Mouse (Mus musculus): Measurements from ENCODE around the gene Cluh. TPM values are rescaled to one million over a fixed set of nuclear protein-coding genes. Genes with fewer than 3 reads are reported as not detected.
A peak's percentile ranks its signal among the peaks of the same experiment; 100 is the strongest.

Cluh gene
- polyA plus RNA-seq, 1 experiment from 2014 or later, result 18.1 TPM

GRCm38 (mm10) chr11:74637971-74638790 is 11.1 kb upstream of the Cluh start:
- Histone ChIP-seq H3K27me3 (ENCODE audit: control insufficient read depth, insufficient read depth, low read depth, low read length) (no peaks in the 10 kb centered on the region; the same call in 1 of the 2 replicates), H3K4me1 (ENCODE audit: control insufficient read depth, insufficient read depth, low read length) (peaks cover 17% of the 10 kb centered on the region), H3K36me3 (ENCODE audit: control insufficient read depth, insufficient read depth, low read length) (no peaks in the 10 kb centered on the region), H3K4me2 (ENCODE audit: low read length) (peak overlapping the region; percentile 92), H3K9me3 (replicated peaks; ENCODE audit: control insufficient read depth, low read length, poor library complexity, severe bottlenecking) (no peaks in the 10 kb centered on the region), H3K9ac (ENCODE audit: low read depth, low read length) (peak overlapping the region; percentile 95), H3K4me3 (ENCODE audit: low read depth, low read length) (peak overlapping the region; percentile 58), H3K27ac (ENCODE audit: low read length) (peak overlapping the region; percentile 95)
- WGBS, result under 1% methylated on average over 82 of the region's 86 CpGs
- peak; percentile 86 for ATAC-seq

GRCm38 (mm10) chr11:74638791-74639411 is 10.4 kb upstream of the Cluh start:
- Histone ChIP-seq H3K27me3 (ENCODE audit: control insufficient read depth, insufficient read depth, low read depth, low read length) (no peaks in the 10 kb centered on the region; the same call in 1 of the 2 replicates), H3K9me3 (replicated peaks; ENCODE audit: control insufficient read depth, low read length, poor library complexity, severe bottlenecking) (no peaks in the 10 kb centered on the region), H3K27ac (ENCODE audit: low read length) (peak overlapping the region; percentile 95), H3K9ac (ENCODE audit: low read depth, low read length) (peak overlapping the region; percentile 95), H3K4me1 (ENCODE audit: control insufficient read depth, insufficient read depth, low read length) (peaks cover 17% of the 10 kb centered on the region), H3K36me3 (ENCODE audit: control insufficient read depth, insufficient read depth, low read length) (no peaks in the 10 kb centered on the region), H3K4me3 (ENCODE audit: low read depth, low read length) (peak overlapping the region; percentile 58), H3K4me2 (ENCODE audit: low read length) (peak overlapping the region; percentile 92)
- peak; percentile 59 for ATAC-seq
- WGBS, result 7% methylated on average over 9 of the region's 9 CpGs

- Histone ChIP-seq H3K4me1 (ENCODE audit: control insufficient read depth, insufficient read depth, low read length) (peaks cover 17% of the 10 kb centered on the region), H3K4me2 (ENCODE audit: low read length) (no peak overlapping the region), H3K4me3 (ENCODE audit: low read depth, low read length) (no peak overlapping the region), H3K27me3 (ENCODE audit: control insufficient read depth, insufficient read depth, low read depth, low read length) (no peaks in the 10 kb centered on the region; the same call in 1 of the 2 replicates), H3K27ac (ENCODE audit: low read length) (no peak overlapping the region), H3K36me3 (ENCODE audit: control insufficient read depth, insufficient read depth, low read length) (no peaks in the 10 kb centered on the region), H3K9ac (ENCODE audit: low read depth, low read length) (no peak overlapping the region), H3K9me3 (replicated peaks; ENCODE audit: control insufficient read depth, low read length, poor library complexity, severe bottlenecking) (no peaks in the 10 kb centered on the region)
- no peak for ATAC-seq
- 71% methylated on average over 1 of the region's 1 CpGs for WGBS
These were observed 9.7 kb upstream of the Cluh start for GRCm38 (mm10) chr11:74639628-74640027.

- Histone ChIP-seq H3K9me3 (replicated peaks; ENCODE audit: control insufficient read depth, low read length, poor library complexity, severe bottlenecking) (no peaks in the 10 kb centered on the region), H3K27ac (ENCODE audit: low read length) (no peak overlapping the region), H3K4me1 (ENCODE audit: control insufficient read depth, insufficient read depth, low read length) (peaks cover 21% of the 10 kb centered on the region), H3K4me3 (ENCODE audit: low read depth, low read length) (no peak overlapping the region), H3K9ac (ENCODE audit: low read depth, low read length) (no peak overlapping the region), H3K4me2 (ENCODE audit: low read length) (no peak overlapping the region), H3K27me3 (ENCODE audit: control insufficient read depth, insufficient read depth, low read depth, low read length) (no peaks in the 10 kb centered on the region), H3K36me3 (ENCODE audit: control insufficient read depth, insufficient read depth, low read length) (no peaks in the 10 kb centered on the region)
- WGBS, result 82% methylated on average over 1 of the region's 1 CpGs
- ATAC-seq, result no peak
These were observed 1.3 kb upstream of the Cluh start for GRCm38 (mm10) chr11:74647966-74648365.

- Histone ChIP-seq H3K9ac (ENCODE audit: low read depth, low read length) (peak overlapping the region; percentile 84), H3K9me3 (replicated peaks; ENCODE audit: control insufficient read depth, low read length, poor library complexity, severe bottlenecking) (no peaks in the 10 kb centered on the region), H3K4me3 (ENCODE audit: low read depth, low read length) (peak overlapping the region; percentile 94), H3K27me3 (ENCODE audit: control insufficient read depth, insufficient read depth, low read depth, low read length) (no peaks in the 10 kb centered on the region), H3K4me2 (ENCODE audit: low read length) (peak overlapping the region; percentile 92), H3K4me1 (ENCODE audit: control insufficient read depth, insufficient read depth, low read length) (peaks cover 23% of the 10 kb centered on the region), H3K27ac (ENCODE audit: low read length) (peak overlapping the region; percentile 72), H3K36me3 (ENCODE audit: control insufficient read depth, insufficient read depth, low read length) (no peaks in the 10 kb centered on the region)
- WGBS, result 3% methylated on average over 1 of the region's 1 CpGs
- peak; percentile 33 for ATAC-seq
These were observed 619 bp upstream of the Cluh start for GRCm38 (mm10) chr11:74648676-74649075.

GRCm38 (mm10) chr11:74649647-74650551 is 604 bp downstream of the Cluh start:
- Histone ChIP-seq H3K9me3 (replicated peaks; ENCODE audit: control insufficient read depth, low read length, poor library complexity, severe bottlenecking) (no peaks in the 10 kb centered on the region), H3K4me2 (ENCODE audit: low read length) (peak overlapping the region; percentile 92), H3K9ac (ENCODE audit: low read depth, low read length) (peak overlapping the region; percentile 84), H3K27ac (ENCODE audit: low read length) (peak overlapping the region; percentile 72; the same call in 1 of the 2 replicates), H3K4me1 (ENCODE audit: control insufficient read depth, insufficient read depth, low read length) (peaks cover 23% of the 10 kb centered on the region), H3K27me3 (ENCODE audit: control insufficient read depth, insufficient read depth, low read depth, low read length) (no peaks in the 10 kb centered on the region), H3K36me3 (ENCODE audit: control insufficient read depth, insufficient read depth, low read length) (no peaks in the 10 kb centered on the region), H3K4me3 (ENCODE audit: low read depth, low read length) (peak overlapping the region; percentile 94)
- 3% methylated on average over 46 of the region's 53 CpGs for WGBS
- ATAC-seq, result peak; percentile 57

GRCm38 (mm10) chr11:74650576-74651100 is 1.3 kb downstream of the Cluh start:
- 64% methylated on average over 4 of the region's 4 CpGs for WGBS
- no peak overlapping the region for H3K27ac ChIP-seq (ENCODE audit: low read length)
- ATAC-seq, result no peak
- H3K4me3 ChIP-seq (ENCODE audit: low read depth, low read length), result peak overlapping the region; percentile 94
- H3K27me3 ChIP-seq (ENCODE audit: control insufficient read depth, insufficient read depth, low read depth, low read length), result no peaks in the 10 kb centered on the region
- H3K9me3 ChIP-seq (replicated peaks; ENCODE audit: control insufficient read depth, low read length, poor library complexity, severe bottlenecking), result no peaks in the 10 kb centered on the region
- peaks cover 23% of the 10 kb centered on the region for H3K4me1 ChIP-seq (ENCODE audit: control insufficient read depth, insufficient read depth, low read length)
- H3K4me2 ChIP-seq (ENCODE audit: low read length), result peak overlapping the region; percentile 92
- peak overlapping the region; percentile 84 for H3K9ac ChIP-seq (ENCODE audit: low read depth, low read length)
- no peaks in the 10 kb centered on the region for H3K36me3 ChIP-seq (ENCODE audit: control insufficient read depth, insufficient read depth, low read length)

GRCm38 (mm10) chr11:74652791-74653191 is 3.5 kb downstream of the Cluh start:
- no peaks in the 10 kb centered on the region for H3K9me3 ChIP-seq (replicated peaks; ENCODE audit: control insufficient read depth, low read length, poor library complexity, severe bottlenecking)
- ATAC-seq, result no peak
- no peak overlapping the region for H3K4me3 ChIP-seq (ENCODE audit: low read depth, low read length)
- 49% methylated on average over 4 of the region's 4 CpGs for WGBS
- peak overlapping the region; percentile 38; the same call in 1 of the 2 replicates for H3K27ac ChIP-seq (ENCODE audit: low read length)
- no peak overlapping the region for H3K4me2 ChIP-seq (ENCODE audit: low read length)
- H3K4me1 ChIP-seq (ENCODE audit: control insufficient read depth, insufficient read depth, low read length), result peaks cover 23% of the 10 kb centered on the region
- H3K36me3 ChIP-seq (ENCODE audit: control insufficient read depth, insufficient read depth, low read length), result peaks cover 9% of the 10 kb centered on the region
- no peaks in the 10 kb centered on the region for H3K27me3 ChIP-seq (ENCODE audit: control insufficient read depth, insufficient read depth, low read depth, low read length)
- no peak overlapping the region for H3K9ac ChIP-seq (ENCODE audit: low read depth, low read length)
